Mouse (Mus musculus) cerebellum, adult 11-12 months (tissue): ENCODE data around the gene Ldb2.

Experiments used
- DNase-seq: peaks from one replicate; pipeline ENCODE4 v3.0.0; 2022

Ldb2 gene

GRCm38 (mm10) chr5:44643079-44643478 lies 156.4 kb downstream of the Ldb2 start:
- no peak for DNase-seq

- DNase-seq = no peak
Observed at GRCm38 (mm10) chr5:44641060-44641459, 158.4 kb downstream of the Ldb2 start.

DNA sequence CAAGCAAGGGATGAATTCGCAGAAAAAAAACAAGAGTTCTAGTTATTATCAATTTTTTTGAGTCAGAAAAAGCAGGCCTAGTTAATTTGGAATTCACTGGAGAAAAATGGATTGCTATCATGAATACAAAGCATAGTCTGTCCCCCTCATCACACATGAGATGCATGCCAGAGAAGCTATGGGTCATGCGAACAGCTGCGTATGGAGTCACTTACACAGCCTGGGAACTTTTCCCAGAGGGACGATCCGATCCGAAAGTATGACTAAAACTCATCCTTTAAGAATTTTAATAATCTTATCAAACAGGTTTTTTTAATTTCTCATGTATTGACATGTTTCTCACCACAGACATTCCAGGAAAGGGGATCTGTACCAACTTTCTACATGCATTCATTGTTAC lies 163.9 kb downstream of the Ldb2 start:
- no peak for DNase-seq

GRCm38 (mm10) chr5:44629034-44629625 lies 170.3 kb downstream of the Ldb2 start:
- DNase-seq = no peak

- no peak for DNase-seq
Observed at GRCm38 (mm10) chr5:44627487-44627886, 172.0 kb downstream of the Ldb2 start.

GRCm38 (mm10) chr5:44626885-44627284 lies 172.6 kb downstream of the Ldb2 start:
- DNase-seq = no peak

GRCm38 (mm10) chr5:44626114-44626513 lies 173.4 kb downstream of the Ldb2 start:
- DNase-seq = no peak

GRCm38 (mm10) chr5:44615677-44616076 lies 183.8 kb downstream of the Ldb2 start:
- no peak for DNase-seq

DNA sequence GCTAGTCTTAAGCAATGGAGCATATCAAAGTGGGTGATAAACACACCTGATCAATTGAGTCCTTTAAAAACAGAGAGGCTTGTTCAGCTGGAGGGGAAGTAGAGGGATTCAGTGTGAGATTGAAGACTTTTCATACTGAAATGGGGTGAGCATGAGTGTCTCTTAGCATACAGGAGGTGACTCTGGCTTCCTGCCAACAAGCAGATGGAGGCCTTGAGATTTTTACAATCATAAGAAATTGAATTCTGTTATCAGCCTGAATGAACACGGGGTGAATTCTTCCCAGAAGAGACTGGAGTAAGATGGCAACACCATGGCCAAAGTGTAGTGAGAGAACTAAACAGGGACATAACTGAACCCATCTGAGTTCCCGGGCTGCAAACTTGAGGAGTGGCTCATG lies 190.6 kb downstream of the Ldb2 start:
- DNase-seq = no peak

DNA sequence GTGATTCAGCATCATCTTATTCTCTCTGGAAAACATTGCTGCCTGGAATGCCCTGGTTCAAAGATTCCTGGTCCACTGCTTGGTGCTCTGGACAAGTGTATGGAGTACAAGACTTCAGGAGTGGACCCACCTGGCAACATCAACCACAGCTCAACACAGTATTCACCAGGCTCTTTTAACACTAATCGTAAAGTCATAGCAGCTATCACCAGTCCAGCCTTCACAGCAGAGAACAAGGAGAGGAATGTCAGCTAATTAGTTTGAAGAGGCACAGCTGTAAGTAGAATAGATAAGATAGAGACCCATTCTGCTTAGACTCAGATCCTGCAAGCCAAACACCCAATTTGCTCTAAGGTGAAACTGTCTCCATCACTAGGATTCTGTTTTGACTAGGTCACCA lies 198.1 kb downstream of the Ldb2 start:
- DNase-seq = no peak

DNA sequence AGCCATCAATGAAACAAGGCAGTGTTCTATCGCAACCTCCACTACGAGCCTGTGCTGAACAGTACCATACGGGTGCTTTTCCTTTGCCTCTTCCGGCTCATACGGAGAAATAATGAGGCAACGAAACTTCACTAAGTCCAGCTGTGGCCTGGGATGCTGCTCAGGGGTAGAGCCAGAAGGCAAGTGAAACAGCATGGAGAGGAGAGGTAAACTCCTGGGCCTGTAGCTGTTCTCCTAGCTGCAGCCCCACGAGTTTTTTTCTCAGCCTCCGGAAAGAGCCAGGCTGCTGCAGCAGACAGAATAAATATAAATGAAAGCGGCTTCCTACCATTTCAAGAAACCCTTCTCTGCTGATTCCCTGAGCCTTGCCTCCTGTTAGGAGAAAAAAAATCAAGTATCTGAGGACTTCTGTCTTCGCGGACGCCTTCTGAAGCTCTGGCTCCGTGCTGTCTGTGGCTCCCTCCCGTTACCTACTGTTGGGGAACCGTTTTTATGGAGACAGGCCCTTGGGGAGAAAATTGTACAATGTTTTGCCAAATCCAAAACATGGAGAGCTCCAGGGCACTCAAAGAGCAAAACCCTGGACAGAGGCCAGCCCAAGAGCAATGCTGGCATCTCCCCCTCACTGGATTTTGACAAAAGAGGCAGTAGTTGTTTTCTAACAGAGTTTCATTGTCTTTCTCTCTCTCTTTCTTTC lies 205.8 kb downstream of the Ldb2 start:
- DNase-seq = no peak

DNA sequence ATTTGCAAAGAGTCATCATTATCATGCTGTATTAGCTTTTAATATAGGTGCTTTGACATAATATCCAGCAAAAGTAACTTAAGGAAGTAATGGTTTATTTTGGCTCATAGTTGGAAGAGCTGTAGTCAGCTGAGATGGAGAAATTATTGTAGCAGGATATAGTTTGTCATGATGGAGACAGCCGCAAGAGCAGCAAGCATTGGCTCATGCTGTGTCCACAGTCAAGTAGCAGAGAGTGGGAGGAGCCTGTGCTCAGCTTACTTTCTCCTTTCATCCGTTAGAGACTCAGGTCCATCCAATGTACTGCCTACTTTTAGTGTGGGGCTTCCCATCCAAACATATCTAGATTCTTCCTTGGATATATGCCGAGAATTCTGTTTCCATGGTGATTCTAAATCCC lies 208.7 kb downstream of the Ldb2 start:
- DNase-seq = no peak

DNA sequence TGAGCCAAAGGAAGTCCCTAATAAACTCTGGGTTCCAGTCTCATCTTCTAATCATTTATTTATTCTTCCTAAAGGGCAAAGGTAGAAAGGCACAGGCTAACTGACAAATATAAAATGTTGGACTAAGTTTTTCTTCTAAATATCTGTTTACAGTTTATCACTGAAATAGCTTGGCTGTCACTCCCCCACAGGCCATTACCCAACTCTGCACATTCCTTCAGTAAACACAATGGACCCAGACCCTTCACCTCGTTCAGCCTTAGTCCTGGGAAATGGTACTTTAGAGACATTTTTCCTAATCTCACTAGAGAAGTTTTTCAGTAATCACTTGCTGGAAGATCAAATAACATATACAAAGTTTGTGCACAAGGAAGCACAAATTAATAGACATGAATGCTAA lies 210.2 kb downstream of the Ldb2 start:
- DNase-seq = no peak

- no peak for DNase-seq
Observed at GRCm38 (mm10) chr5:44586571-44586970, 212.9 kb downstream of the Ldb2 start.

DNA sequence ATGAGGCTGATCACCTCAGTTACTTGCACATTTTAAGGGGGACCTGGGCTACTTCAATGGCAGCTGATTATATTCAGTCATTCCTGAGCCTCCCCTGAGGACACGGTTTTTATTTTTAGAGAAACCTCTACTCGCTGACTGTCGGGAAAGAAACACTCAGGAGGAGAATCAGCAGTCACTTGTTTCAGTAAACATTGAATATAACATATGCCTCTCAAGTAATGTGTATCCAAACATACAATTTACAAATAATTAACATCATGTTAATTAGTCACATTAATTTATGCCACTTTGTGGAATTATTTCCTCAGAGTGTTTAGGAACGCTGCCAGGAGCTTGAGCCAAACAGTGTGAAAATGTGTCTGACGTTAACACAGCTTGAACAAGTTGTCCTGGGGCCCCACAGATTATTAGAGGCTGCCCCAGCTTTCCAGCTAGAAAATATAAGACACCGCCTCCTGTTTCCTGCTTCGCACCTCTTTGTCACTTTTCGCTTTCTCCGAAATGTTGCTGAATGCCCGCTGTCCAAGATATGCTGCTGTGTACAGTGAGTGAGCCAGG lies 219.5 kb downstream of the Ldb2 start:
- no peak for DNase-seq

GRCm38 (mm10) chr5:44576682-44577349 lies 222.7 kb downstream of the Ldb2 start:
- DNase-seq = no peak

DNA sequence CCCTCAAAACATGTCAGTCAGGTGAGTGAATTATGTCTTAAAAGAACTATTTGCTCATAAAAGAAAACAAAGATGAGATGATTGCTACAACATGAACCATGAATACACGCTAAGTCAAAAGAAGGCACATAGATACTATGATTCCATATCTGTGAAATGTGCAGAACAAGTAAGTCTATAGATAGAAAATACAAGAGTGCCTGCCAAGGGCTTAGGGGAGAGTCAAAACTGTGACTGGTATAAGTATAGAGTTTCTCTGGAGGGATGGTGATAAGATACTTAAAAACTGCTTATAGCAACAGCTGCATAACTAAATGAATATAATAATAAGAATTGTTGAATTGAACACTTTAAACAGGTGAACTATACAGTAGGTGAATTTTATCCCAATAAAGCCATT lies 224.8 kb downstream of the Ldb2 start:
- no peak for DNase-seq

DNA sequence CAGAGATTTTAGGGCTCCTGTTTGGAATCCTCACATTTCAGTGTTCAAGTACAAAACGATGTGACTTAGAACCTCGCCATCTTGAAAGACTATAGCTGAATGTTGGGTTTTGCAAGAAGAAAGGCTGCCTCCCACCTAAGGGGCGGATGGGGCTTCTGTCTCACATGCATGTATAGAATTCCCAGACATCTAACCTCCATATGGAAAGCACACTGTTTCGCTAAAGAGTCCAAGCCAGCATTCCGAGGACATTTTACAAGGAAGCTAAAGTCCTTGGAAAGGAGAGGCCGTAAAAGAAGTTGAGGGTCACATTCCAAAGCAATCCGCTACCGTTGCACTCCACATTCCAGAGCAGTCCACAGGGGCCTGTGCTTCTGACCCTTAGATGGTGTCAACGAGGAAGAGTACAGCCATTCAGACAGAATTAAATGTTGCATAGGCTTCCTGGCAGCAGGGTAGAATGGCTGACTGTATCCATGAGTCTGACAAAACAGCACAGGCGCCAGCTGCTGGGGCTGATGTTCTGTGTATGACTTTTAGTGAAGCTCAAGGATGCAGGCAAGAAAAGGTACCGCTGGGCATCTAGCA lies 245.6 kb downstream of the Ldb2 start:
- DNase-seq = no peak

GRCm38 (mm10) chr5:44553155-44553554 lies 246.3 kb downstream of the Ldb2 start:
- DNase-seq = no peak

- no peak for DNase-seq
Observed at GRCm38 (mm10) chr5:44552121-44552520, 247.4 kb downstream of the Ldb2 start.

DNA sequence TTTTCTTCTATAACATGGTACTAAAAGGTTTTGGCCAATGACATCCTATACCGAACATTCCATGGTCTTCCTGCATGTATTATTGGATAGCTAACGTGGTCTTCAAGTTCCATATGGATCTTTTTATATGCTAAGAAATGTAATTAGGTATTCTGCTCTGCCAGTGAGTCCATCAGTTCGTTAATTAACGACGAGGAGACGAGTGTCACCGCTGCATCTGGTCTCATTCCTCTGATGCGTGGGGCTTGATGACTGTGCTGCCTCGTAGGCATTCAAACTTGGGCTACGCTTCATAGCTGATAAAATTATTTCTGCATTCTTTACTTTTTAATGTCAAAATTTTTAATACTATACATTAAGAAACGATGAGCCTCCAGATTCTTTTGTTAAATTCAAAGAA lies 251.0 kb downstream of the Ldb2 start:
- DNase-seq = no peak

DNA sequence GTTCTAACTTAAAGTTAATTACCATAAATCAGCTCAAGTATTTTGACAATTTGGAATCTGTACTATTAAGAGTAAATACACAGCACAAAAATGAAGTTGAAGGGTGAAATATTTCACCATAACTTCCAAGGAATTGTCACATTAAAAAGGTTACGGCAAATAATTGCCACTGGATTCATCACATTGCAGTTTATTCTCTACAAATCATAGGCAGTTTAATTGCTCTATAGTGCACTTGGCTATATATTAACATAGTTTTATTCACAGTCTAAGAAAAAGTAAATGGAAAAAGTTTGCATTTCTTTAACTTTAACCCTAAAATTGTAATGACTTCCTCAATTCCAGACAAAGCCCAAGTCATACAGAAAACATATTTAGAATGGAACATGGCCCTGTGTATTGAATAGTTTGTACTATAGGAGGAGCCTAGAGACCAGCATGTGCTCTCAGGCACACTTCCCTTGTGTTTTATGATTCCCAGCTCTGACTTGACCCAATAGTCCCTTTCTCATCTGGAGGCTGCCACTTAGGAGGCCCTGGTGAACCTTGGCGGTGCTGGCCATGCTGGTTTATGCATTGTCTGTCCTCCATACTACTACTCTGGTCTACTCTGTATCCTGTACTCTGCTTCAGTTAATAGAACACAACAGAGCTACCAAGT lies 255.9 kb downstream of the Ldb2 start:
- no peak for DNase-seq

- DNase-seq = no peak
Observed at GRCm38 (mm10) chr5:44541748-44542147, 257.7 kb downstream of the Ldb2 start.
